Mouse (Mus musculus): Measurements from ENCODE around the gene Fam178b. TPM values are rescaled to one million over a fixed set of nuclear protein-coding genes. Genes with fewer than 3 reads are reported as not detected.

Fam178b gene
- polyA plus RNA-seq, 1 experiment, result 13.9 TPM

DNA sequence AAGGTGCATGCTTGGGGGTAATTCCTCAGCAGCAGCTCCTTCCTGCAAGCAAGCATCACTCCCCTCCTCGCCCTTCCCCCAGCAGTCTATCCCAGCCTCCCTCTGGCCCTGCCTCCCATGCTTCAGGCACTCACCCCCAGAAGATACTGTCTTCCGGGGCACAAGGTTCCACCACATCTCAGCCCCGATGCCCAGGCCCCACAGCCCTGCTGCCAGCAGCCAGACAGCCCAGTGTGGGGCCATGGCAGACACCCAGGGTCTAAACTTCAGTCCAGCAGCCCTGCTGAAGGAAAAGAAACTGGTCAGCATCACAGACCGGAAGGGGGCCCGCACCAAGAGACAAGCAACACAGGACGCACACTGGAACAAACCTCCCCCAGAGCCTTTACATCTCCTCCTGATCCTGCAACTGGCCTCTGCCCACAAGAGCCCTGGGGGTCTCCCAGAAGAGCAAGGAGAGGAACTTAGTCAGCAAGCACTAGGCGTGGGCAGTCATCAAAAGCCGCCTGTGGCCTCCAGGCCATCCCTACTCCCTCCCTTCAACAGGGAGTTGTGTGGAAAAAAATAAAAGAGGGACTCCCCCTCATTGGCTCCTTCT is 127.1 kb downstream of the Fam178b start:
- 14% methylated on average over 8 of the region's 8 CpGs for WGBS
- DNase-seq, result no peak
- TF ChIP-seq POLR2A (IDR thresholded peaks at IDR 0.05; ENCODE audit: borderline replicate concordance, extremely low read depth, low read depth, low read length) (no peak), CTCF (IDR thresholded peaks at IDR 0.05; ENCODE audit: insufficient read depth, low read length) (no peak)
- H3K4me1 ChIP-seq (ENCODE audit: control insufficient read depth, insufficient read depth, low read length), result peaks cover 29% of the 10 kb centered on the region
- peak overlapping the region; percentile 96 for H3K4me3 ChIP-seq (replicated peaks; ENCODE audit: extremely low read depth, low read depth, low read length)

- peaks cover 29% of the 10 kb centered on the region for H3K4me1 ChIP-seq (ENCODE audit: control insufficient read depth, insufficient read depth, low read length)
- 44% methylated on average over 21 of the region's 21 CpGs for WGBS
- DNase-seq, result no peak
- H3K4me3 ChIP-seq (replicated peaks; ENCODE audit: extremely low read depth, low read depth, low read length), result no peak overlapping the region
- TF ChIP-seq POLR2A (IDR thresholded peaks at IDR 0.05; ENCODE audit: borderline replicate concordance, extremely low read depth, low read depth, low read length), result no peak
- TF ChIP-seq CTCF (IDR thresholded peaks at IDR 0.05; ENCODE audit: insufficient read depth, low read length), result no peak
Observed at GRCm38 (mm10) chr1:36554633-36555399, 128.2 kb downstream of the Fam178b start.

GRCm38 (mm10) chr1:36552506-36552905 is 130.5 kb downstream of the Fam178b start:
- 81% methylated on average over 16 of the region's 16 CpGs for WGBS

GRCm38 (mm10) chr1:36551904-36552303 is 131.1 kb downstream of the Fam178b start:
- H3K4me3 ChIP-seq (replicated peaks; ENCODE audit: extremely low read depth, low read depth, low read length), result no peak overlapping the region
- DNase-seq, result no peak
- peaks cover 23% of the 10 kb centered on the region; the same call in 1 of the 2 replicates for H3K4me1 ChIP-seq (ENCODE audit: control insufficient read depth, insufficient read depth, low read length)
- no peak for TF ChIP-seq POLR2A (IDR thresholded peaks at IDR 0.05; ENCODE audit: borderline replicate concordance, extremely low read depth, low read depth, low read length)
- no peak for TF ChIP-seq CTCF (IDR thresholded peaks at IDR 0.05; ENCODE audit: insufficient read depth, low read length)
- WGBS, result 76% methylated on average over 17 of the region's 17 CpGs

More at GRCm38 (mm10) chr1:36552506-36552905, 130.5 kb downstream of the Fam178b start:
- no peak for DNase-seq
- Histone ChIP-seq H3K4me1 (ENCODE audit: control insufficient read depth, insufficient read depth, low read length) (peaks cover 22% of the 10 kb centered on the region; the same call in 1 of the 2 replicates), H3K4me3 (replicated peaks; ENCODE audit: extremely low read depth, low read depth, low read length) (no peak overlapping the region)
- no peak for TF ChIP-seq CTCF (IDR thresholded peaks at IDR 0.05; ENCODE audit: insufficient read depth, low read length)
- no peak for TF ChIP-seq POLR2A (IDR thresholded peaks at IDR 0.05; ENCODE audit: borderline replicate concordance, extremely low read depth, low read depth, low read length)

- no peak for DNase-seq
- 74% methylated on average over 20 of the region's 20 CpGs for WGBS
- H3K4me3 ChIP-seq (replicated peaks; ENCODE audit: extremely low read depth, low read depth, low read length), result no peak overlapping the region
- peaks cover 16% of the 10 kb centered on the region; the same call in 1 of the 2 replicates for H3K4me1 ChIP-seq (ENCODE audit: control insufficient read depth, insufficient read depth, low read length)
- TF ChIP-seq POLR2A (IDR thresholded peaks at IDR 0.05; ENCODE audit: borderline replicate concordance, extremely low read depth, low read depth, low read length), result no peak
- TF ChIP-seq CTCF (IDR thresholded peaks at IDR 0.05; ENCODE audit: insufficient read depth, low read length), result 0 out of 2 replicates have a peak, but pooled peaks have one; percentile 5
Observed at GRCm38 (mm10) chr1:36550075-36550863, 132.7 kb downstream of the Fam178b start.

- 73% methylated on average over 18 of the region's 18 CpGs for WGBS
- Histone ChIP-seq H3K4me3 (replicated peaks; ENCODE audit: extremely low read depth, low read depth, low read length) (no peak overlapping the region), H3K4me1 (ENCODE audit: control insufficient read depth, insufficient read depth, low read length) (peaks cover 9% of the 10 kb centered on the region; the same call in 1 of the 2 replicates)
- no peak for TF ChIP-seq CTCF (IDR thresholded peaks at IDR 0.05; ENCODE audit: insufficient read depth, low read length)
- no peak for TF ChIP-seq POLR2A (IDR thresholded peaks at IDR 0.05; ENCODE audit: borderline replicate concordance, extremely low read depth, low read depth, low read length)
- no peak for DNase-seq
Observed at GRCm38 (mm10) chr1:36549491-36549890, 133.5 kb downstream of the Fam178b start.

- 56% methylated on average over 8 of the region's 8 CpGs for WGBS
- TF ChIP-seq POLR2A (IDR thresholded peaks at IDR 0.05; ENCODE audit: borderline replicate concordance, extremely low read depth, low read depth, low read length) (no peak), CTCF (IDR thresholded peaks at IDR 0.05; ENCODE audit: insufficient read depth, low read length) (no peak)
- H3K4me1 ChIP-seq (ENCODE audit: control insufficient read depth, insufficient read depth, low read length), result 0 out of 2 replicates have a peak, but pooled peaks cover 6% of the 10 kb centered on the region
- H3K4me3 ChIP-seq (replicated peaks; ENCODE audit: extremely low read depth, low read depth, low read length), result no peak overlapping the region
- DNase-seq, result no peak
Observed at GRCm38 (mm10) chr1:36548771-36549170, 134.2 kb downstream of the Fam178b start.

- TF ChIP-seq POLR2A (IDR thresholded peaks at IDR 0.05; ENCODE audit: borderline replicate concordance, extremely low read depth, low read depth, low read length) (no peak), CTCF (IDR thresholded peaks at IDR 0.05; ENCODE audit: insufficient read depth, low read length) (no peak)
- WGBS, result 35% methylated on average over 9 of the region's 9 CpGs
- Histone ChIP-seq H3K4me3 (replicated peaks; ENCODE audit: extremely low read depth, low read depth, low read length) (no peak overlapping the region), H3K4me1 (ENCODE audit: control insufficient read depth, insufficient read depth, low read length) (0 out of 2 replicates have a peak, but pooled peaks cover 6% of the 10 kb centered on the region)
- DNase-seq, result no peak
Observed at GRCm38 (mm10) chr1:36547981-36548598, 134.9 kb downstream of the Fam178b start.
